Mouse (Mus musculus): ENCODE results near the gene Pdk2. TPM values are rescaled to one million over a fixed set of nuclear protein-coding genes. Genes with fewer than 3 reads are reported as not detected.

Pdk2 gene
- polyA plus RNA-seq, 1 experiment, result 274 TPM

DNA sequence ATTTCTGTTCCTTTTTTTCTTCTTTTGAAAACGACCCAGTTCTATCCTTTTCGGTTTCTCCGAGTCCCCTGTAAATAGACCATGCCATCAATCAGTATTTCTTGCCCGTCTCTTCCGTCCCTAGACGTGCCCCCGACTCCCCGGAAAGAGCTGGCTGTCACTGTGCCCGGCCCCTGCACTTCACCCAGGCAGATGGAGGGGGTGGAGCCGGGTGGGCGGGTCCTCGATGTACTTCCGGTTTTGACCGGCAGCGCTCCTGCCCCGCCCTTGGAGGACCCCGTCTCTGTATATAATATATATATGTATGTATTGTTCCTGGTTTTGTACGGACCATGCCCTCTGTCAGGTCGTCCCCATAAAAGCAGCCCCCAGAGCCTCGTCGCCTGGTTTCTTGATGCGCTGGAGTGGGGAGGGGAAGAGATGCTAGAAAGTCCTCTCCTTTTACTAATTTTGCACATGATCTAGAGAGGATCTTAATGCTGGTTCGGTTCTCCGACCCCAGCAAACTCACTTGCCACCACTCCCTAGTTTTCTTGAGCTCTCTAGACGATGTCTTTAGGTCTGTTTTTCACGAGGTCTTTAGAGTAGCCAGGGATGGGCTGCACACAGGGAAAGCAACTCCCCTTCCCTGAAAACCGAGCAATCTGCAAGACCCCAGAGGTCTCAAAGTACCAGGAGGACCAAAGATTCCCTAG lies 34.5 kb downstream of the Pdk2 start:
- Histone ChIP-seq H3K4me3 (ENCODE audit: insufficient read depth, low read depth, low read length) (peak overlapping the region; percentile 49), H3K27ac (replicated peaks; ENCODE audit: low read depth, low read length) (no peak overlapping the region)

GRCm38 (mm10) chr11:95006038-95006437 lies 35.1 kb downstream of the Pdk2 start:
- Histone ChIP-seq H3K27ac (replicated peaks; ENCODE audit: low read depth, low read length) (no peak overlapping the region), H3K4me1 (ENCODE audit: control insufficient read depth, insufficient read depth, insufficient read length, low read length) (peaks cover 13% of the 10 kb centered on the region; the same call in 1 of the 2 replicates), H3K4me3 (ENCODE audit: insufficient read depth, low read depth, low read length) (peak overlapping the region; percentile 17; the same call in 1 of the 2 replicates)

More for the DNA sequence above, 34.5 kb downstream of the Pdk2 start:
- H3K4me1 ChIP-seq (ENCODE audit: control insufficient read depth, insufficient read depth, insufficient read length, low read length), result peaks cover 13% of the 10 kb centered on the region; the same call in 1 of the 2 replicates

DNA sequence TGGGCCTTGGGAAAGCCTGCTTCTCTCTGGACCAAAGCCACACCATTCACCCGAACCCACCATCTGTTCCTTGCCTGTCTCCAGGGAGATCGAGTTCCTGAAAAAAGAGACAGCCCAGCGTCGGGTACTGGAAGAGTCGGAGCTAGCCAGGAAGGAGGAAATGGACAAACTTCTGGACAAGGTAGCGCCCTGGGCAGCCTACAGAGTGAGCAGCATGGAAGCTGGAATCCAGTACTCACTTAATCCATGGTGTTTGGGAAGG lies 36.3 kb downstream of the Pdk2 start:
- H3K4me1 ChIP-seq (ENCODE audit: control insufficient read depth, insufficient read depth, insufficient read length, low read length), result peaks cover 24% of the 10 kb centered on the region
- no peak overlapping the region for H3K27ac ChIP-seq (replicated peaks; ENCODE audit: low read depth, low read length)
- no peak overlapping the region for H3K4me3 ChIP-seq (ENCODE audit: insufficient read depth, low read depth, low read length)

- no peak overlapping the region for H3K4me3 ChIP-seq (ENCODE audit: insufficient read depth, low read depth, low read length)
- H3K27ac ChIP-seq (replicated peaks; ENCODE audit: low read depth, low read length), result no peak overlapping the region
- H3K4me1 ChIP-seq (ENCODE audit: control insufficient read depth, insufficient read depth, insufficient read length, low read length), result peaks cover 24% of the 10 kb centered on the region
These were observed 36.8 kb downstream of the Pdk2 start for GRCm38 (mm10) chr11:95004136-95004936.

GRCm38 (mm10) chr11:95002705-95003104 lies 38.4 kb downstream of the Pdk2 start:
- Histone ChIP-seq H3K4me3 (ENCODE audit: insufficient read depth, low read depth, low read length) (no peak overlapping the region), H3K4me1 (ENCODE audit: control insufficient read depth, insufficient read depth, insufficient read length, low read length) (peaks cover 23% of the 10 kb centered on the region), H3K27ac (replicated peaks; ENCODE audit: low read depth, low read length) (no peak overlapping the region)

DNA sequence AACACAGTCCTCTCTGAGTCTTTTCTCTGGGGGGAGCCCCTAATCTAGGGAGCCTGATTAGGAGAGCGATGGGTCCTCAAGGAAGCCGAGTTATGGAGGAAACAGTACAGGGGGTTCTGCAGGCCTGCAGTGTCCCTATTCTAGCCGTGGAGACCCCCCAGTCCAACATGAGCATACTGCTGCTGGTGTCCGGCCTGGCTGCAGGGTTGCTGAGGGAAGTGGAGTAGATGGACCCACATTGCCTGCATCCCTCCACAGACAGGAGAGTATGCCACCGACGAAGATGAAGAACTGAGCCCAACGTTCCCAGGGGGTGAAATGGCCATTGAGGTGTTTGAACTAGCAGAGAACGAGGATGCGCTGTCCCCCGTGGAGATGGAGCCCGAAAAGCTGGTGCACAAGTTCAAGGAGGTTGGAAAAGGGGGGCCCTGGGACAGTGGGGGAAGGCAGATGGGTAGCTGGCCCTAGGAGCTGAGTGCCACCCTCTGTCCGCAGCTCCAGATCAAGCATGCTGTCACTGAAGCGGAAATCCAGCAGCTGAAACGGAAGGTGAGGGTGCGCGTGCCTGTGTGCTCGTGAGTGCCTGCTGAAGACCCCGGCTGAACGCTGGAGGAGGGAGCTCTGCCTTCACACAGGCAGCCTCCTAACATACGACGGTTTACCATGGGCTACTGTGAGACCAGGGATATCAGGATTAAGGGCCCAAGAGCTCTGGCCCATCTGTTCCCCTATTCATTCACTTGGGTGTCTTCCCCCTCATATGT lies 39.4 kb downstream of the Pdk2 start:
- Histone ChIP-seq H3K4me1 (ENCODE audit: control insufficient read depth, insufficient read depth, insufficient read length, low read length) (peaks cover 28% of the 10 kb centered on the region), H3K4me3 (ENCODE audit: insufficient read depth, low read depth, low read length) (no peak overlapping the region), H3K27ac (replicated peaks; ENCODE audit: low read depth, low read length) (no peak overlapping the region)

DNA sequence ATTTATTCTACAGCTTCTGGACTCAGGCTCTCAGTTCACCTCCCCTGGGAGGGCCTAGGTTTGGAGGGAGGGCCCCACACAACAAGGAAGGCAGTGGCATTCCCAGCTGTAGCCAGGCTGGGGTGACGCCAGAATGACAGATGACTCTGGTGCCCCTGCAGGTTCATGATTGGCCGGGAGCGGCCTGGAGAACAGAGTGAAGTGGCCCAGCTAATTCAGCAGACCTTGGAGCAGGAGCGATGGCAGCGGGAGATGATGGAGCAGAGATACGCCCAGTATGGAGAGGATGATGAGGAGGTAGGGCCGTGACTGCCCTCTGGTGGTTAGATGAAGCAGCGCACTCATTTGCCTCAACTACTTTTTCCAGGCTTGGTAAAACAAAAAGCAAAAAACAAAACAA lies 40.1 kb downstream of the Pdk2 start:
- H3K27ac ChIP-seq (replicated peaks; ENCODE audit: low read depth, low read length), result peak overlapping the region; percentile 73
- peaks cover 32% of the 10 kb centered on the region for H3K4me1 ChIP-seq (ENCODE audit: control insufficient read depth, insufficient read depth, insufficient read length, low read length)
- H3K4me3 ChIP-seq (ENCODE audit: insufficient read depth, low read depth, low read length), result no peak overlapping the region

DNA sequence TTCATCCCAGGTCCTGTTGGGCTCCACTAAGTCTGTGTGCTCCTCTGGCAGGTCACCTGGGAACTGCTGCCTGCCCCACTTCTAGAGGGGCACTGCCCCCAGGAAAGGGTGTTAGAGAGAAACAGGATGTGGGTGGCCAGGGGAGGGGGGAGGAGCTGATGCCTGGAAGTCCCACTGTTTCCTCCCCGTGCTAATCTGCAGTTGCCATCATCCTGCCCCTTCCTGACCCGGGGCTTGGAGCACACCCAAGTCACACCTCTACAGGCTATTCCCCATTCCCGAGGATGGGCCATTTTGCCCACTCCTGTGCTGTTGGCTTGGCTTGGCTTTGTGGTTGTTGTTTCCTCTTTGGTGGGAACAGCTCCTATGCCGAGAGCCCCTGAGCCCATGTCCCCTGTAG lies 40.6 kb downstream of the Pdk2 start:
- no peak overlapping the region for H3K4me3 ChIP-seq (ENCODE audit: insufficient read depth, low read depth, low read length)
- peaks cover 36% of the 10 kb centered on the region for H3K4me1 ChIP-seq (ENCODE audit: control insufficient read depth, insufficient read depth, insufficient read length, low read length)
- peak overlapping the region; percentile 73 for H3K27ac ChIP-seq (replicated peaks; ENCODE audit: low read depth, low read length)

DNA sequence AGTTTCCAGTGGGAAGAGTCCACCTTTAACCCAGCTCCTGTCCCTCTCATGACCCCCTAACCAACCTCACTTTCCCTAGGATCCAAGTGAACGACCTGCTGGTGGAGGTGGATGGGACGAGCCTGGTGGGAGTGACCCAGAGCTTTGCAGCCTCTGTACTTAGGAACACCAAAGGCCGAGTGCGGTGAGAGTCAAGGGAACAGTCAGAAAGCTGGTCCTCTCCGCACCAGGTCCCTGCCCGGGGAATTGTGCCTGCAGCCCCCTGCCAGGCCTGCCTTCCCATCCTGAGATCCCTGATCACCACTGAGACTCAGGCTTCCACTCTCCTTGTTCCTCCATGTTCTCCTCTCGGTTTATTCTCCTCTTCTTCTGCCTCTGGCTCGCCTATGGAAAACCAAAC lies 41.0 kb downstream of the Pdk2 start:
- H3K4me3 ChIP-seq (ENCODE audit: insufficient read depth, low read depth, low read length), result no peak overlapping the region
- peaks cover 39% of the 10 kb centered on the region for H3K4me1 ChIP-seq (ENCODE audit: control insufficient read depth, insufficient read depth, insufficient read length, low read length)
- peak overlapping the region; percentile 53 for H3K27ac ChIP-seq (replicated peaks; ENCODE audit: low read depth, low read length)

DNA sequence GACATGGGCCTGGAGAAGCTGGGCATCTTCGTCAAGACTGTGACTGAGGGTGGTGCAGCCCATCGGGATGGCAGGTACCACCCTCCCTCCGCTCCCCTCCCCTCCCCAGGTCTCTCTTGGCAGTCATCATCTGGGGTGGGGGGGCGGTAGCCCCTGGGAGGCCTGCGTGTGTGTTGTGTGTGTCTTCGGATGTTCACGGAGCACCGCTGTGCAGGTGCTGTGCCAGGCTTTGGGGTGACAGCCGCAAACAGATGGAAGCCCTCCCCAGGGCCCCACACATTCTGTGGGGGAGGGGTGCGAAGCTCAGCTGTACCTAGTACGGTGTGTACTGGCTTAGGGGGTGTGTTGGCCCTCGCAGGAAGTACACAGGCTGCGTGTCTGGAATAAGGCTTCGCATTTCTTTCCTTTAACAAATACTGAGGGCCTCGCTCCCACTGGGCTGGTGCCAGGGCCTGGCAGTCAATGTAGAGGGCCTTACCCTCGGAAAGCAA lies 43.1 kb downstream of the Pdk2 start:
- H3K4me3 ChIP-seq (ENCODE audit: insufficient read depth, low read depth, low read length), result no peak overlapping the region
- peaks cover 46% of the 10 kb centered on the region for H3K4me1 ChIP-seq (ENCODE audit: control insufficient read depth, insufficient read depth, insufficient read length, low read length)
- peak overlapping the region; percentile 47; the same call in 1 of the 2 replicates for H3K27ac ChIP-seq (replicated peaks; ENCODE audit: low read depth, low read length)

DNA sequence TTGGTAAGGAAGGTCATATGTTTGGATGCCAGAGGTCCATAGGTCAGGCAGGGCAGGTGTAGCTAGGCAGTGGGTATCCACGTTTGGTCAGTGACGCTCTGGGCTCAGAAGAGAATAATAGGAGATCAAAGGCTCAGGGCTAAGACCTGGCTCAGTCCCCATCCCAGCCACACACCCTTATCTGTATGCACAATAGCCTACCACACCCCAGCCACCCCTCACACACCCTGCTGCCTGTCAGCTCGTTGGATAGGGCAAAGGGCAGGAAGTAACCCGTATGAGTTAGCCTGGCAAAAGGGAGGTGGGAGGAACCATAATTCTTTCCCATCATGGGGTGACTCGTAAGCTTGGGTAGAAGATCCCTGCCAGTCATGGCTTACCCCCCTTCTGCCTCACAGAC lies 43.6 kb downstream of the Pdk2 start:
- Histone ChIP-seq H3K27ac (replicated peaks; ENCODE audit: low read depth, low read length) (peak overlapping the region; percentile 47; the same call in 1 of the 2 replicates), H3K4me1 (ENCODE audit: control insufficient read depth, insufficient read depth, insufficient read length, low read length) (peaks cover 46% of the 10 kb centered on the region), H3K4me3 (ENCODE audit: insufficient read depth, low read depth, low read length) (0 out of 2 replicates have a peak overlapping the region, but pooled peaks have one; percentile 3)

GRCm38 (mm10) chr11:94996984-94997383 lies 44.2 kb downstream of the Pdk2 start:
- Histone ChIP-seq H3K27ac (replicated peaks; ENCODE audit: low read depth, low read length) (no peak overlapping the region), H3K4me1 (ENCODE audit: control insufficient read depth, insufficient read depth, insufficient read length, low read length) (peaks cover 46% of the 10 kb centered on the region), H3K4me3 (ENCODE audit: insufficient read depth, low read depth, low read length) (no peak overlapping the region)

DNA sequence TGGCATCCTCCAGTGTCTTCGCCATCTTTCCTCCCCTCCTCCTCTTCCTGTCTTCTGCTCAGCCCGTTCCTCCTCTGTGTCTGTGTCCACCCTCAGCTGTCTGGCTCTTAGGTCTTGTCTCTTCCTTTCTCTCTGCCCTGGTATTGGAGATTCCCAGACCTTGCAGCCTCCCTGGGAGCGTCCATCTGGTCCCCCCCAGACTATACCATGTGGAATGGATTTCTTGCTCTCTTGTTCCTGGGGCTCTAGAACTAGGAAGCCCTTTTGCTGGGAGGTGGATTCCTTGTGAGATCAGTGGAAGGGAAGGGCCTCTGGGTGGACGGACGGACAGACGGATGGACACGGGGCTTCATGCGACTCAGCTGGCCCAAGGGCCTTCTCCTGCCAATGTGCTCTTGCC lies 45.1 kb downstream of the Pdk2 start:
- Histone ChIP-seq H3K27ac (replicated peaks; ENCODE audit: low read depth, low read length) (peak overlapping the region; percentile 24; the same call in 1 of the 2 replicates), H3K4me1 (ENCODE audit: control insufficient read depth, insufficient read depth, insufficient read length, low read length) (peaks cover 46% of the 10 kb centered on the region), H3K4me3 (ENCODE audit: insufficient read depth, low read depth, low read length) (no peak overlapping the region)

DNA sequence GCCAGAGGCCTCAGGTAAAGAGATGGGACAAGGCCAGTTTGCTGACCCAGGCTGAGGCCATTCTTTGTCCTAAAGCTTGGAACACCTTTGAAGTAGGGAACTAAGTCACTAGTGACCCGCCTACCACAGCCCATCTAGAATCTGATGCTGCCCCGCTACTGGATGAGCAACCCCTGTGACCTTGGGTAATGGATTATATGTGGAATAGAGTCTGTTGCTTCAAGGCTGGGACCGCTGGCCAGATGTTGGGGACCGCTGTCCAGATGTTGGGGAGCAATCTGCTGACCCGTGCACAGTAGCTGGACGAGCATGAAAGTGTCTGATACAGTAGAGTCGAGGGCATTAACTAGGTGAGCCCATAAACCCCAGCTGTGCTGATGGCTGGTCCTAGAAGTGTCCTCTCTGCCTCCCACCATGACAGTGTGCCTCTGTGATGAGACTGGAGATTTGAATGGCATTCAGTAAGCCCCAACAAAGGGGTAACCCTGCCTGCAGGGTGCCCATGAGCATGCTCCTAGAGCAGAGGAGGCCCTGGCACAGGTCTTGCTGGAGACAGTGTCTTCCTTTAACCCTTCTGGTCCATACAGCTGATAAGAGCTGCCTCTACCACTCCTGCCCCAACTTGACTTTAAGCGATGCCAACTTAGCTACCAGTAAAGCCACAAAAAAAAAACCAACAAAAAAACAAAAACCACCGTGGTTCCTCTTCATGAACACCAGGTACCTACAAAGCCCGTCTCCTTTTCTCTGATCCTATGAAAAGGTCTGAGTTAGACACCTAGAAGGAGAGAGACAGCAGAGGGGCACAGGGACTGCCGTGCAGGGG lies 46.0 kb downstream of the Pdk2 start:
- Histone ChIP-seq H3K4me3 (ENCODE audit: insufficient read depth, low read depth, low read length) (peak overlapping the region; percentile 93), H3K4me1 (ENCODE audit: control insufficient read depth, insufficient read depth, insufficient read length, low read length) (peaks cover 37% of the 10 kb centered on the region), H3K27ac (replicated peaks; ENCODE audit: low read depth, low read length) (peak overlapping the region; percentile 91)

Data from brown adipose tissue, adult 24 weeks (tissue).